Mouse (Mus musculus) ES-Bruce4 (cell line): ENCODE measurements at regions not wholly inside any gene's neighbourhood (a gene's known extent, or its start where the extent isn't known, plus 50 kb on each side); places are given as distances from the start of the nearest gene placed in this dataset.

Experiments
- H3K27ac ChIP-seq: 2 replicates; pipeline ENCODE4 v1.5.1; 2012; ENCODE audit warnings: low read length, inconsistent platforms; ENCODE audit not compliant: insufficient read depth
- H3K27me3 ChIP-seq: 2 replicates; pipeline ENCODE4 v1.6.1; 2012; ENCODE audit warnings: mild to moderate bottlenecking, low read length, inconsistent platforms; ENCODE audit not compliant: control insufficient read depth, poor library complexity, insufficient read depth, severe bottlenecking
- H3K36me3 ChIP-seq: 2 replicates; pipeline ENCODE4 v1.6.1; 2012; ENCODE audit warnings: inconsistent platforms, mild to moderate bottlenecking, low read length, moderate library complexity; ENCODE audit not compliant: control insufficient read depth, poor library complexity, insufficient read depth, severe bottlenecking
- H3K4me1 ChIP-seq: one replicate; pipeline ENCODE4 v1.8.1; 2011; ENCODE audit warnings: low read length; ENCODE audit not compliant: control insufficient read depth, insufficient read depth
- H3K4me3 ChIP-seq: 2 replicates; pipeline ENCODE4 v1.5.1; 2011; ENCODE audit warnings: low read depth, mild to moderate bottlenecking, low read length
- H3K9ac ChIP-seq: 2 replicates; pipeline ENCODE4 v1.6.1; 2012; ENCODE audit warnings: low read depth, mild to moderate bottlenecking, inconsistent platforms; ENCODE audit not compliant: poor library complexity, severe bottlenecking
- H3K9me3 ChIP-seq: replicated peaks from 2 replicates; pipeline ENCODE4 v1.6.1; 2012; ENCODE audit warnings: mild to moderate bottlenecking, low read length, inconsistent platforms; ENCODE audit not compliant: control insufficient read depth, poor library complexity, insufficient read depth, severe bottlenecking
- CTCF ChIP-seq: IDR thresholded peaks from one replicate; pipeline ENCODE4 v1.8.1; 2011; ENCODE audit warnings: low read depth, low read length
- EP300 ChIP-seq: IDR thresholded peaks from 2 replicates; pipeline ENCODE4 v1.6.1; 2011; ENCODE audit warnings: low read depth, low read length; ENCODE audit not compliant: insufficient read depth
- POLR2A ChIP-seq: IDR thresholded peaks from one replicate; pipeline ENCODE4 v1.8.1; 2011; ENCODE audit warnings: low read length; ENCODE audit not compliant: insufficient read depth

GRCm38 (mm10) chr4:97101911-97102751 lies 80.8 kb downstream of the Gm10192 start:
- H3K27me3 ChIP-seq: no peaks in the 10 kb centered on the region
- no peaks in the 10 kb centered on the region for H3K36me3 ChIP-seq
- TF ChIP-seq EP300: no peak
- TF ChIP-seq CTCF: no peak
- no peak for TF ChIP-seq POLR2A
- H3K9ac ChIP-seq: no peak overlapping the region
- H3K4me3 ChIP-seq: no peak overlapping the region
- H3K4me1 ChIP-seq: no peaks in the 10 kb centered on the region
- H3K9me3 ChIP-seq: no peaks in the 10 kb centered on the region
- H3K27ac ChIP-seq: no peak overlapping the region

GRCm38 (mm10) chr4:97099721-97100120 lies 83.2 kb downstream of the Gm10192 start:
- Histone ChIP-seq H3K4me1 (no peaks in the 10 kb centered on the region), H3K4me3 (no peak overlapping the region), H3K9me3 (no peaks in the 10 kb centered on the region), H3K9ac (no peak overlapping the region), H3K27me3 (no peaks in the 10 kb centered on the region), H3K27ac (no peak overlapping the region), H3K36me3 (no peaks in the 10 kb centered on the region)
- TF ChIP-seq CTCF (no peak), POLR2A (no peak), EP300 (no peak)

GRCm38 (mm10) chr4:97093576-97093975 lies 89.4 kb downstream of the Gm10192 start:
- Histone ChIP-seq H3K27ac (no peak overlapping the region), H3K27me3 (no peaks in the 10 kb centered on the region), H3K4me1 (no peaks in the 10 kb centered on the region), H3K36me3 (no peaks in the 10 kb centered on the region), H3K9ac (no peak overlapping the region), H3K4me3 (no peak overlapping the region), H3K9me3 (no peaks in the 10 kb centered on the region)
- TF ChIP-seq EP300: no peak
- no peak for TF ChIP-seq CTCF
- TF ChIP-seq POLR2A: no peak

GRCm38 (mm10) chr4:97050735-97051134 lies 132.2 kb downstream of the Gm10192 start:
- no peak overlapping the region for H3K27ac ChIP-seq
- no peaks in the 10 kb centered on the region for H3K4me1 ChIP-seq
- no peak for TF ChIP-seq POLR2A
- TF ChIP-seq CTCF: no peak
- no peak for TF ChIP-seq EP300

GRCm38 (mm10) chr4:97049045-97049674 lies 133.8 kb downstream of the Gm10192 start:
- no peaks in the 10 kb centered on the region for H3K4me1 ChIP-seq
- no peaks in the 10 kb centered on the region for H3K27me3 ChIP-seq
- H3K4me3 ChIP-seq: no peak overlapping the region
- TF ChIP-seq EP300: no peak
- no peak for TF ChIP-seq CTCF
- TF ChIP-seq POLR2A: no peak
- H3K9ac ChIP-seq: no peak overlapping the region
- H3K27ac ChIP-seq: no peak overlapping the region
- H3K9me3 ChIP-seq: no peaks in the 10 kb centered on the region
- no peaks in the 10 kb centered on the region for H3K36me3 ChIP-seq

More at GRCm38 (mm10) chr4:97050735-97051134, 132.2 kb downstream of the Gm10192 start:
- no peaks in the 10 kb centered on the region for H3K27me3 ChIP-seq
- no peaks in the 10 kb centered on the region for H3K36me3 ChIP-seq
- H3K4me3 ChIP-seq: no peak overlapping the region
- no peaks in the 10 kb centered on the region for H3K9me3 ChIP-seq
- H3K9ac ChIP-seq: no peak overlapping the region
